Mouse (Mus musculus) liver, embryonic 14.5 days (tissue): ENCODE results near the gene Gadd45gip1. TPM values are rescaled to one million over a fixed set of nuclear protein-coding genes. Genes with fewer than 3 reads are reported as not detected.
"Not testable (repeated sequence)": the region's sequence is repeated elsewhere in the genome, so short reads cannot be mapped to it uniquely, and the experiment has no call there.

ENCODE experiments used
- ATAC-seq: fragments of 200-750 bp; cut with Nextera tagmentation; 2 replicates; pipeline ENCODE4 v1.8.0; 2017; ENCODE audit warnings: moderate number of reproducible peaks, mild to moderate bottlenecking, moderate library complexity; ENCODE audit not compliant: insufficient read depth
- DNase-seq, 3 experiments: peaks; one replicate each; pipeline ENCODE4 v3.0.0-alpha.2; 2012 to 2013; ENCODE audit warnings: low read depth in 3 of 3, low spot score in 3 of 3
- H3K27ac ChIP-seq: fragments of 300-500 bp; sonication (generic); 2 replicates; pipeline ENCODE4 v1.5.1; 2014; ENCODE audit warnings: moderate library complexity, mild to moderate bottlenecking, control low read depth, inconsistent platforms
- H3K27me3 ChIP-seq: fragments of 300-500 bp; sonication (generic); 2 replicates; pipeline ENCODE4 v1.6.1; 2014; ENCODE audit warnings: mild to moderate bottlenecking, low read length, moderate library complexity; ENCODE audit not compliant: control insufficient read depth, insufficient read depth
- H3K36me3 ChIP-seq: fragments of 300-500 bp; sonication (generic); replicated peaks from 2 replicates; pipeline ENCODE4 v1.6.1; 2014; ENCODE audit warnings: low read depth; ENCODE audit not compliant: control insufficient read depth, insufficient read depth
- H3K4me1 ChIP-seq, 2 experiments: fragments of 200-500 bp in 1 of 2; fragments of 300-500 bp in 1 of 2; sonication (generic) in 1 of 2; replicated peaks; 2 replicates each; pipeline ENCODE4 v1.6.1; 2012 to 2014; ENCODE audit warnings: antibody characterized with exemption in 1 of 2, inconsistent platforms in 1 of 2, low read length in 1 of 2; ENCODE audit not compliant: control insufficient read depth in 2 of 2, insufficient read depth in 2 of 2
- H3K4me2 ChIP-seq: fragments of 300-500 bp; sonication (generic); 2 replicates; pipeline ENCODE4 v1.6.1; 2014; ENCODE audit warnings: low read depth, mild to moderate bottlenecking, control low read depth, moderate library complexity
- H3K4me3 ChIP-seq, 2 experiments: fragments of 200-500 bp in 1 of 2; fragments of 300-500 bp in 1 of 2; sonication (generic) in 1 of 2; 2 replicates each; pipeline ENCODE4 v1.5.1; 2012 to 2014; ENCODE audit warnings: low read depth in 2 of 2, low read length in 2 of 2, mild to moderate bottlenecking in 2 of 2, control low read depth in 1 of 2, inconsistent platforms in 1 of 2, moderate library complexity in 1 of 2; ENCODE audit not compliant: insufficient read depth in 1 of 2
- H3K9ac ChIP-seq: fragments of 300-500 bp; sonication (generic); replicated peaks from 2 replicates; pipeline ENCODE4 v1.6.1; 2014; ENCODE audit warnings: mild to moderate bottlenecking, control low read depth, moderate library complexity
- H3K9me3 ChIP-seq: fragments of 300-500 bp; sonication (generic); 2 replicates; pipeline ENCODE4 v1.6.1; 2016; ENCODE audit warnings: low read length, mixed read lengths; ENCODE audit not compliant: control insufficient read depth
- CTCF ChIP-seq: IDR thresholded peaks from 2 replicates; pipeline ENCODE4 v1.5.1; 2016; ENCODE audit warnings: antibody characterized with exemption, low read depth, control low read depth
- EP300 ChIP-seq: IDR thresholded peaks from 2 replicates; pipeline ENCODE4 v1.6.1; 2016; ENCODE audit warnings: antibody characterized with exemption, low read depth
- WGBS: fragments of 180-500 bp; shearing (Covaris S2); extraction: QIAGEN DNeasy Blood & Tissue Kit; methylation state at CpG from one replicate; pipeline ENCODE4 v1.1.7; 2014; ENCODE audit not compliant: insufficient replicate concordance; 5-methylcytosine and 5-hydroxymethylcytosine counted together
- polyA plus RNA-seq, 2 experiments: library from polyadenylated mRNA; depleted of rRNA in 1 of 2; stranded (reverse) in 1 of 2; unstranded in 1 of 2; fragments of >200 nt; fragmentation: Nextera tagmentation in 1 of 2; extraction: Ambion mirVana in 1 of 2; gene quantifications; 2 replicates each; pipeline versions ENCODE4 v1.2.1 to v1.2.3; 2012 to 2014

The Gadd45gip1 gene
- polyA plus RNA-seq, 2 experiments = 31.0 to 50.2 TPM

DNA sequence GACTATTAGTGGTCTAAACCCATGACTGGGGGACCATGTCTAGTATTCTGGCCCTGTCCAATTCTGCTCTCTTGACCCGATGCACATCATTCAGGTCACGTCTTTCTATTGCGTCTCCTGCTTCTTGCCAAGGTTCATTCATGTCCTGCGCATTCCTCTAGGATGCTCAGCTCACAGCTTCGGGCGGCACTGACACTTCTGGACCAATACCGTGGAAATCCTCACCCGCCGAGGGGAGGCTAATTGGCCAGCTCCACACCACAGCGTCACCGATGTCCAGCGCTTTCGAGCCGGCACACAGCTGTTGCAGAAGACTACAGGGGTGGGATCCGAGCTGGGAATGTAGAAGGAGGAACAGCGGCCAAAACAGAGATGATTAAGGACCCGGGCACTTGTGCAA, 15.2 kb upstream of the Gadd45gip1 start:
- H3K9ac ChIP-seq = no peak overlapping the region
- peaks cover 2 to 5% of the 10 kb centered on the region in 2 experiments; a peak in 2 of 4 replicates for H3K4me1 ChIP-seq
- no peak for ATAC-seq
- no peaks in the 10 kb centered on the region for H3K36me3 ChIP-seq
- H3K27ac ChIP-seq = no peak overlapping the region
- peaks cover 12% of the 10 kb centered on the region for H3K27me3 ChIP-seq
- no peak for DNase-seq
- no peak overlapping the region for H3K4me2 ChIP-seq
- H3K4me3 ChIP-seq = no peak overlapping the region
- no peaks in the 10 kb centered on the region for H3K9me3 ChIP-seq
- WGBS = 75% methylated on average over 17 of the region's 17 CpGs
- TF ChIP-seq CTCF (no peak), EP300 (no peak)

DNA sequence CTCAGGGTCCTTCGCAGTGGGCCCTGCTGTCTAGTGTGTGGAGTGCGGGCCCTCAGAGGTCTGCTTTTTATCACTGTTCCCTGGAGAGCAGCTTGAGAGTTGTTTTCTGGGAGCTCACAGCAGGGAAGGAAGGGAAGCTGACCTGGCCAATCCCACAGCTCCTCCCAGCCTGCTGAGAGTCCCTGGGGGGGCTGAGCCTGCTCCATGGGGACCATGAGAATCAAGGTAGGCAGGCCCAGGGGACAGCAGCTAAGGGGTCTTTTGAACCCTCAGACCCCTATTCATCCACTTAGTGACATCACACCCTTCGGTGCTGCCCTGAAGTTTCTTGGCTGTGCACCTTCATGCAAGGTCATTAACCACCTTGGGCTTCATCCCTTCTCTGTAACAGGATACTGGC, 8.6 kb upstream of the Gadd45gip1 start, which contains the start of gene Dand5:
Gene Dand5, minus strand, starts transcription at position 101 of the 400 bp plus-strand sequence.
- Histone ChIP-seq H3K4me3 (no peak within 1 kb of the TSS), H3K9me3 (no peaks in the 10 kb centered on the region), H3K9ac (no peak within 1 kb of the TSS), H3K27ac (no peak within 1 kb of the TSS), H3K36me3 (no peaks in the 10 kb centered on the region), H3K4me2 (no peak within 1 kb of the TSS), H3K4me1 (peaks cover 13 to 18% of the 10 kb centered on the region in 2 experiments), H3K27me3 (no peaks in the 10 kb centered on the region)
- ATAC-seq (no peak), DNase-seq (no peak)
- TF ChIP-seq CTCF = no peak
- TF ChIP-seq EP300 = no peak
- 63% methylated on average over 3 of the region's 3 CpGs for WGBS

- H3K36me3 ChIP-seq = no peaks in the 10 kb centered on the region
- no peak overlapping the region for H3K4me3 ChIP-seq
- TF ChIP-seq EP300 (no peak), CTCF (peak; percentile 97)
- no peak for DNase-seq
- peak; percentile 53 for ATAC-seq
- H3K27ac ChIP-seq = no peak overlapping the region
- H3K9ac ChIP-seq = no peak overlapping the region
- H3K27me3 ChIP-seq = no peaks in the 10 kb centered on the region
- no peaks in the 10 kb centered on the region for H3K9me3 ChIP-seq
- no peak overlapping the region for H3K4me2 ChIP-seq
- WGBS = under 1% methylated on average over 18 of the region's 18 CpGs
- peaks cover 13 to 18% of the 10 kb centered on the region in 2 experiments for H3K4me1 ChIP-seq
Measured at GRCm38 (mm10) chr8:84823653-84824052, 7.7 kb upstream of the Gadd45gip1 start.

DNA sequence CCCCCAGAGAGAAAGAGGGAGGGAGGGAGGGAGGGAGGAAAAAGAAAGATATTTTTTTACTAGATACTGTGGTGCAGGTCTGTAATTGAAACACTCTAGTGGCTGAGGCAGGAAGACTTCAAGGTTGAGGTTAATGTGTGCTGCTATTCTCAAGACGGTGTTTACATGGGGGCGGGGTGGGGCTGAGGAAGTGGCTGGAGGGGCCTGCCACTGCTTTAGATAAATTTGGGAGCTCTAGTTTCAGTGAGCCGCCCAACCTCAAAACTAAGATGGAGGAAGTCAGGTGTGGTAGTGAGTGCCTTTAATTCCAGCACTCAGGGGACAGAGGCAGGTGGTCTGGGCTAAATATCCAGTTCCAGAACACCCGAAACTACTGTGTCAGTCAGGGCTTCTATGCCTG, 5.7 kb upstream of the Gadd45gip1 start:
- peak; percentile 45; the same call in 1 of the 2 replicates for ATAC-seq
- Histone ChIP-seq H3K4me3 (no peak overlapping the region), H3K9ac (no peak overlapping the region; the same call in 1 of the 2 replicates), H3K4me2 (peak overlapping the region; percentile 26), H3K27ac (peak overlapping the region; percentile 60), H3K36me3 (no peaks in the 10 kb centered on the region), H3K4me1 (peaks cover 19 to 20% of the 10 kb centered on the region in 2 experiments), H3K9me3 (no peaks in the 10 kb centered on the region), H3K27me3 (no peaks in the 10 kb centered on the region)
- DNase-seq = no peak
- TF ChIP-seq EP300 (no peak), CTCF (no peak)
- WGBS = 21% methylated on average over 4 of the region's 4 CpGs

DNA sequence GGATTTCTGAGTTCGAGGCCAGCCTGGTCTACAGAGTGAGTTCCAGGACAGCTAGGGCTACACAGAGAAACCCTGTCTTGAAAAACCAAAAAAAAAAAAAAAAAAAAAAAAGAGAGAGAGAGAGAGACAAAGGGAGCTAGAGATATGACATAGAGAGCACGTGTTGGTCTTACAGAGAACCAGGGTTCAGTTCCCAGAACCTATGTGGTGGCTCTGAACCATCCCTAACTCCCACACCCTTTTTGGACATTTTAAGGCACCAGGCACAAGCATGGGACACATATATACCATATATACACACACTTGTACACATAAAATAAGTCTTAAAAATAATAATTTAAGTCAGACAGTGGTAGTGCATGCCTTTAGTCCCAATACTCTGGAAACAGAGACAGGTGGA, 4.8 kb upstream of the Gadd45gip1 start:
- H3K4me2 ChIP-seq, H3K9ac ChIP-seq, H3K27me3 ChIP-seq, H3K36me3 ChIP-seq, DNase-seq, H3K9me3 ChIP-seq, H3K4me3 ChIP-seq: not testable (repeated sequence)
- peaks cover 22 to 26% of the 10 kb centered on the region in 2 experiments for H3K4me1 ChIP-seq
- ATAC-seq = peak; percentile 27; the same call in 1 of the 2 replicates
- 58% methylated on average over 2 of the region's 2 CpGs for WGBS
- peak overlapping the region; percentile 42 for H3K27ac ChIP-seq
